Mouse (Mus musculus) stomach, embryonic 15.5 days (tissue): ENCODE measurements at regions not wholly inside any gene's neighbourhood (a gene's known extent, or its start where the extent isn't known, plus 50 kb on each side); places are given as distances from the start of the nearest gene placed in this dataset.

Experiments
- ATAC-seq: fragments of 200-750 bp; cut with Nextera tagmentation; 2 replicates; pipeline ENCODE4 v1.8.0; 2017; ENCODE audit warnings: low read depth, moderate number of reproducible peaks, moderate TSS enrichment; ENCODE audit not compliant: insufficient read depth, low FRiP score
- H3K27ac ChIP-seq: fragments of 300-500 bp; sonication (generic); 2 replicates; pipeline ENCODE4 v1.5.1; 2015; ENCODE audit warnings: mild to moderate bottlenecking, inconsistent platforms
- H3K27me3 ChIP-seq: fragments of 300-500 bp; sonication (generic); replicated peaks from 2 replicates; pipeline ENCODE4 v1.6.1; 2015; ENCODE audit warnings: inconsistent platforms
- H3K36me3 ChIP-seq: fragments of 300-500 bp; sonication (generic); 2 replicates; pipeline ENCODE4 v1.6.1; 2015; ENCODE audit warnings: inconsistent platforms
- H3K4me1 ChIP-seq: fragments of 300-500 bp; sonication (generic); 2 replicates; pipeline ENCODE4 v1.6.1; 2015; ENCODE audit warnings: inconsistent platforms
- H3K4me2 ChIP-seq: fragments of 300-500 bp; sonication (generic); 2 replicates; pipeline ENCODE4 v1.6.1; 2015; ENCODE audit warnings: mild to moderate bottlenecking, inconsistent platforms
- H3K4me3 ChIP-seq: fragments of 300-500 bp; sonication (generic); replicated peaks from 2 replicates; pipeline ENCODE4 v1.5.1; 2015; ENCODE audit warnings: inconsistent platforms
- H3K9ac ChIP-seq: fragments of 300-500 bp; sonication (generic); 2 replicates; pipeline ENCODE4 v1.6.1; 2015; ENCODE audit warnings: inconsistent platforms
- H3K9me3 ChIP-seq: fragments of 300-500 bp; sonication (generic); 2 replicates; pipeline ENCODE4 v1.6.1; 2016; ENCODE audit warnings: inconsistent platforms
- WGBS: fragments of 180-500 bp; shearing (Covaris S2); methylation state at CpG from one replicate; pipeline ENCODE4 v1.1.7; 2015; 5-methylcytosine and 5-hydroxymethylcytosine counted together

DNA sequence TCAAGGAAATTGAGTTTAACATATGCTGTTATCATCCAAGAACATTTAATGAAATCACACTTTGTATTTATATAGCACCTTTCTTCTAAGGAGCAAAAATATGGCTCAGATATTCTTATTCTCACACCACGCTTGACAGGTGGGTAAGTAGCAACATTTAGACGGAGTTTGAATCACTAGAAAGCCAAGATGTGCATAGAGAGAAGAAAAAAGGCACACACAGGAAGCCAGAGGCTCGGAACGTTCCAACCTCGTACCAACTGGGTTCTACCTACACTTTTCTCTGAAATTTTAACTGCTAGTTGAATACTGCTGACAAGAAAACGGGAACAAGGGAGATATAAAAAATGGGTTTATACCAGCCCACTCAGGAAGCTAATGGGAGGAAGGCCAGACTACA is 528.4 kb upstream of the Arid1b start:
- Histone ChIP-seq H3K4me1 (no peaks in the 10 kb centered on the region), H3K9ac (no peak overlapping the region), H3K9me3 (no peaks in the 10 kb centered on the region), H3K36me3 (no peaks in the 10 kb centered on the region), H3K27ac (no peak overlapping the region), H3K4me2 (no peak overlapping the region), H3K4me3 (no peak overlapping the region), H3K27me3 (no peaks in the 10 kb centered on the region)
- ATAC-seq, result no peak
- WGBS, result 77% methylated on average over 6 of the region's 6 CpGs

GRCm38 (mm10) chr17:4472412-4472811 is 521.7 kb upstream of the Arid1b start:
- Histone ChIP-seq H3K4me3 (no peak overlapping the region), H3K27me3 (no peaks in the 10 kb centered on the region), H3K9me3 (no peaks in the 10 kb centered on the region), H3K4me2 (no peak overlapping the region), H3K27ac (no peak overlapping the region), H3K4me1 (no peaks in the 10 kb centered on the region), H3K9ac (no peak overlapping the region), H3K36me3 (no peaks in the 10 kb centered on the region)
- ATAC-seq, result no peak
- WGBS, result 73% methylated on average over 5 of the region's 5 CpGs

GRCm38 (mm10) chr17:4474350-4474749 is 519.8 kb upstream of the Arid1b start:
- Histone ChIP-seq H3K4me1 (no peaks in the 10 kb centered on the region), H3K36me3 (no peaks in the 10 kb centered on the region), H3K4me3 (no peak overlapping the region), H3K27me3 (no peaks in the 10 kb centered on the region), H3K27ac (no peak overlapping the region), H3K9ac (no peak overlapping the region), H3K4me2 (no peak overlapping the region), H3K9me3 (no peaks in the 10 kb centered on the region)
- ATAC-seq, result no peak
- 77% methylated on average over 5 of the region's 5 CpGs for WGBS

GRCm38 (mm10) chr17:4475665-4476064 is 518.5 kb upstream of the Arid1b start:
- Histone ChIP-seq H3K9me3 (no peaks in the 10 kb centered on the region), H3K27me3 (no peaks in the 10 kb centered on the region), H3K36me3 (no peaks in the 10 kb centered on the region), H3K4me1 (no peaks in the 10 kb centered on the region), H3K9ac (no peak overlapping the region), H3K4me3 (no peak overlapping the region), H3K4me2 (no peak overlapping the region), H3K27ac (no peak overlapping the region)
- 89% methylated on average over 3 of the region's 3 CpGs for WGBS
- no peak for ATAC-seq

- Histone ChIP-seq H3K4me1 (peaks cover 3% of the 10 kb centered on the region; the same call in 1 of the 2 replicates), H3K9ac (no peak overlapping the region), H3K36me3 (no peaks in the 10 kb centered on the region), H3K4me3 (no peak overlapping the region), H3K27me3 (no peaks in the 10 kb centered on the region), H3K27ac (no peak overlapping the region), H3K4me2 (no peak overlapping the region), H3K9me3 (no peaks in the 10 kb centered on the region)
- ATAC-seq, result no peak
- WGBS, result 94% methylated on average over 2 of the region's 2 CpGs
These were observed 499.7 kb upstream of the Arid1b start for GRCm38 (mm10) chr17:4494392-4494791.

GRCm38 (mm10) chr17:4500504-4500903 is 493.6 kb upstream of the Arid1b start:
- no peak overlapping the region for H3K4me2 ChIP-seq
- WGBS, result 69% methylated on average over 5 of the region's 5 CpGs
- no peak for ATAC-seq
- peaks cover 3% of the 10 kb centered on the region; the same call in 1 of the 2 replicates for H3K4me1 ChIP-seq
- H3K36me3 ChIP-seq, result no peaks in the 10 kb centered on the region
- no peaks in the 10 kb centered on the region for H3K9me3 ChIP-seq
- H3K4me3 ChIP-seq, result no peak overlapping the region
- no peak overlapping the region for H3K9ac ChIP-seq
- H3K27ac ChIP-seq, result no peak overlapping the region
- H3K27me3 ChIP-seq, result no peaks in the 10 kb centered on the region

GRCm38 (mm10) chr17:4501029-4501428 is 493.1 kb upstream of the Arid1b start:
- Histone ChIP-seq H3K4me3 (no peak overlapping the region), H3K4me2 (no peak overlapping the region), H3K9ac (no peak overlapping the region), H3K36me3 (no peaks in the 10 kb centered on the region), H3K9me3 (no peaks in the 10 kb centered on the region), H3K27me3 (no peaks in the 10 kb centered on the region), H3K4me1 (peaks cover 3% of the 10 kb centered on the region; the same call in 1 of the 2 replicates), H3K27ac (no peak overlapping the region)
- no peak for ATAC-seq
- WGBS, result 63% methylated on average over 1 of the region's 1 CpGs

GRCm38 (mm10) chr17:4504951-4505350 is 489.2 kb upstream of the Arid1b start:
- H3K27ac ChIP-seq, result no peak overlapping the region
- H3K4me3 ChIP-seq, result no peak overlapping the region
- H3K27me3 ChIP-seq, result no peaks in the 10 kb centered on the region
- H3K9me3 ChIP-seq, result no peaks in the 10 kb centered on the region
- H3K4me1 ChIP-seq, result no peaks in the 10 kb centered on the region
- no peak overlapping the region for H3K9ac ChIP-seq
- WGBS, result 64% methylated on average over 6 of the region's 6 CpGs
- ATAC-seq, result no peak
- H3K4me2 ChIP-seq, result no peak overlapping the region
- H3K36me3 ChIP-seq, result no peaks in the 10 kb centered on the region

DNA sequence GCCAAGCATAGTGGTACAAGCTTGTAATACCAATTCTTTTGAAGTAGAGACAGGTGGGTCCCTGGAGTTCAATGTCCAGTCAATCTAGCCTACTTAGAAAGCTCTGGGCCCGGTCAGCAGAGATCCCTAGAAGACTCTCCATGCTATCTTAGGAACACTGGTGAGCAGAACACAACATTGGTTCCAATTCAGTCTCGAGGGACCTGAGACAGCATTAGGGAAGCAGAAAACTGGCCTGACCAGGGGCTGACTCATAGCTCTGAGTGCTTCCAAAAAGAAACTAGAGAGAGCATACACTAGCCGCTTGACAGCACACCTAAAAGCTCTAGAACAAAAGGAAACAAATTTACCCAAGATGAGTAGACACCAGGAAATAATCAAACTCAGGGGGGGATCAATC is 484.6 kb upstream of the Arid1b start:
- Histone ChIP-seq H3K4me1 (no peaks in the 10 kb centered on the region), H3K36me3 (no peaks in the 10 kb centered on the region), H3K4me2 (no peak overlapping the region), H3K9ac (no peak overlapping the region), H3K4me3 (no peak overlapping the region), H3K9me3 (no peaks in the 10 kb centered on the region), H3K27ac (no peak overlapping the region), H3K27me3 (no peaks in the 10 kb centered on the region)
- no peak for ATAC-seq
- WGBS, result 73% methylated on average over 3 of the region's 3 CpGs

DNA sequence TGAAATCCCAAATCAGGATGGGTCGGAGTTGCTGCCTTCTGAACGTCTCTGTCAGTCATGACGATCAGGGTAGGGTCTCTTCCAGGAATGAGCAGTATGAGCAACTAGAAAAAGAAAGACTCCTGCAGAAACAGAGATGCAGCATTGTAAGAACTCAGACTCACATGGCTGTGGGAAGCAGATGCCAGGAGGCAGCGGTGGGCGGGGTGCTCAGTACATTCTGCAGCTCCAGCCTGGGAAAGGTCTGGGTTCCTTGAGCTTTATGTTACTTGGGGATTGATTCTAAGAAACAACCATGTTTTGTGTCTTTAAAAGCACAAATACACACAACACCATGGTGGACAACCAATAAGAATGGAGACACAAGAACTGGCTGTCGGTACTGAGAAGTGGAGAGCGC is 478.0 kb upstream of the Arid1b start:
- Histone ChIP-seq H3K4me3 (no peak overlapping the region), H3K27me3 (no peaks in the 10 kb centered on the region), H3K9me3 (no peaks in the 10 kb centered on the region), H3K4me2 (no peak overlapping the region), H3K27ac (no peak overlapping the region), H3K9ac (no peak overlapping the region), H3K4me1 (no peaks in the 10 kb centered on the region), H3K36me3 (no peaks in the 10 kb centered on the region)
- ATAC-seq, result no peak
- WGBS, result 77% methylated on average over 7 of the region's 7 CpGs

DNA sequence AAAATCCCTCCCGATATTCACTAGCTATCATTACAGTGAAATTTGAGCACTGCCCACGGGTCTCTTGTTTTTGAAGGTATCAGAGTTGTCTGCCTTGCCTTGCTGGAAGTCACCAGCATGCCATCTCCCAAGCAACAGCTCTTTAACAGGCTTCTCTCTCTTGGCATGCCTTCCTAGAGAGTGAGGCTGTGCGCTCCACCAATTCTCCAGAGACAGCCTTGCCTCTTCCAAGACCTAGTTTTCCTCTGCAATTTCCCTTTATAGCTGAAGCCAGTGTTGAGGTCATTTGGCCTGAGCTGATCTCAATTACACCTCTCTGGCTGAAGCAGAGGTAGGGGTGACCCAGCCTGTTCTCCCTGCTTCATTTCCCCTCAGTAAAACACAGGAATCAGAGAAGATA is 477.3 kb upstream of the Arid1b start:
- Histone ChIP-seq H3K27me3 (no peaks in the 10 kb centered on the region), H3K36me3 (no peaks in the 10 kb centered on the region), H3K4me2 (no peak overlapping the region), H3K9me3 (no peaks in the 10 kb centered on the region), H3K27ac (no peak overlapping the region), H3K9ac (no peak overlapping the region), H3K4me3 (no peak overlapping the region), H3K4me1 (no peaks in the 10 kb centered on the region)
- WGBS, result 73% methylated on average over 3 of the region's 3 CpGs
- ATAC-seq, result no peak

DNA sequence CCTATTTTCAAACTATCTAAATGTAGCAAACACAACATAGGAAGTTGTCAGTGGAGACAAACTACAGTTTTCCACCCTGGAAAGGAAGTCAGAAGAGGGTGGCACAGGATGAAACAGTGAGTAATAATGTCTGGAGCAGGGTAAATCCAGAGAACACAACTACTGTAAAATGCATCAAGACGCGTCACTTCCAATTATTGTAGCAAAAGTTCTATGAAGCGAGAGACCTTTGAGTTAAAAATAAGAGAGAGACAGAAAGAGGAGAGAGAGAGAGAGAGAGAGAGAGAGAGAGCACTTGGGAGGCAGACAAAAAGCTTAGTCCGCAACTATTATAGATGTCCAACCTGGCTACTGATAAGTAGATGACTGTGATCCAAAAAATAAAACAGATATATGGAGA is 473.1 kb upstream of the Arid1b start:
- WGBS, result 82% methylated on average over 4 of the region's 4 CpGs
- H3K4me2 ChIP-seq, result no peak overlapping the region

GRCm38 (mm10) chr17:4526466-4526865 is 467.7 kb upstream of the Arid1b start:
- no peaks in the 10 kb centered on the region for H3K27me3 ChIP-seq
- 62% methylated on average over 7 of the region's 7 CpGs for WGBS

More for the DNA sequence above, 473.1 kb upstream of the Arid1b start:
- H3K4me1 ChIP-seq, result no peaks in the 10 kb centered on the region
- H3K9me3 ChIP-seq, result no peaks in the 10 kb centered on the region
- no peak overlapping the region for H3K27ac ChIP-seq
- H3K9ac ChIP-seq, result no peak overlapping the region
- no peaks in the 10 kb centered on the region for H3K27me3 ChIP-seq
- H3K36me3 ChIP-seq, result no peaks in the 10 kb centered on the region
- no peak for ATAC-seq
- H3K4me3 ChIP-seq, result no peak overlapping the region

More at GRCm38 (mm10) chr17:4526466-4526865, 467.7 kb upstream of the Arid1b start:
- no peak overlapping the region for H3K9ac ChIP-seq
- no peak overlapping the region for H3K27ac ChIP-seq
- H3K4me3 ChIP-seq, result no peak overlapping the region
- no peak for ATAC-seq
- H3K36me3 ChIP-seq, result no peaks in the 10 kb centered on the region
- no peaks in the 10 kb centered on the region for H3K4me1 ChIP-seq
- H3K4me2 ChIP-seq, result no peak overlapping the region
- H3K9me3 ChIP-seq, result no peaks in the 10 kb centered on the region
